Mouse (Mus musculus): ENCODE data around the gene Bloc1s4.

The Bloc1s4 gene

GRCm38 (mm10) chr5:36748536-36749061, at the start of gene Bloc1s4:
TSS of gene Bloc1s4 (minus strand) at chr5:36748650.
- peak; percentile 97 for ATAC-seq (ENCODE audit: low TSS enrichment)

- no peak for ATAC-seq (ENCODE audit: low TSS enrichment)
Observed at GRCm38 (mm10) chr5:36797291-36797690, 48.8 kb upstream of the Bloc1s4 start.

GRCm38 (mm10) chr5:36796296-36797014, 48.0 kb upstream of the Bloc1s4 start, which contains the start of gene Mrfap1:
TSS of gene Mrfap1 (minus strand) at chr5:36796772.
- peak; percentile 76 for ATAC-seq (ENCODE audit: low TSS enrichment)

- ATAC-seq (ENCODE audit: low TSS enrichment) = peak; percentile 56
Observed at GRCm38 (mm10) chr5:36795647-36796295, 47.3 kb upstream of the Bloc1s4 start.

GRCm38 (mm10) chr5:36791861-36792260, 43.4 kb upstream of the Bloc1s4 start:
- no peak for ATAC-seq (ENCODE audit: low TSS enrichment)

- ATAC-seq (ENCODE audit: low TSS enrichment) = no peak
Observed at GRCm38 (mm10) chr5:36786052-36786451, 37.6 kb upstream of the Bloc1s4 start.

GRCm38 (mm10) chr5:36779512-36779911, 31.1 kb upstream of the Bloc1s4 start:
- no peak for ATAC-seq (ENCODE audit: low TSS enrichment)

- no peak for ATAC-seq (ENCODE audit: low TSS enrichment)
Observed at GRCm38 (mm10) chr5:36778901-36779300, 30.5 kb upstream of the Bloc1s4 start.

GRCm38 (mm10) chr5:36777186-36777585, 28.7 kb upstream of the Bloc1s4 start:
- no peak for ATAC-seq (ENCODE audit: low TSS enrichment)

GRCm38 (mm10) chr5:36776021-36776575, 27.6 kb upstream of the Bloc1s4 start:
- no peak for ATAC-seq (ENCODE audit: low TSS enrichment)

- ATAC-seq (ENCODE audit: low TSS enrichment) = no peak
Observed at GRCm38 (mm10) chr5:36775317-36775716, 26.9 kb upstream of the Bloc1s4 start.

- ATAC-seq (ENCODE audit: low TSS enrichment) = no peak
Observed at GRCm38 (mm10) chr5:36772586-36772985, 24.1 kb upstream of the Bloc1s4 start.

- ATAC-seq (ENCODE audit: low TSS enrichment) = no peak
Observed at GRCm38 (mm10) chr5:36769603-36770002, 21.2 kb upstream of the Bloc1s4 start.

- no peak for ATAC-seq (ENCODE audit: low TSS enrichment)
Observed at GRCm38 (mm10) chr5:36766958-36767703, 18.7 kb upstream of the Bloc1s4 start.

GRCm38 (mm10) chr5:36759848-36760247, 11.4 kb upstream of the Bloc1s4 start:
- ATAC-seq (ENCODE audit: low TSS enrichment) = no peak

GRCm38 (mm10) chr5:36757033-36757432, 8.6 kb upstream of the Bloc1s4 start:
- no peak for ATAC-seq (ENCODE audit: low TSS enrichment)

GRCm38 (mm10) chr5:36750119-36751078, 1.9 kb upstream of the Bloc1s4 start:
- ATAC-seq (ENCODE audit: low TSS enrichment) = no peak

GRCm38 (mm10) chr5:36747794-36748535, 485 bp downstream of the Bloc1s4 start:
- ATAC-seq (ENCODE audit: low TSS enrichment) = peak; percentile 35; the same call in 1 of the 2 replicates

- ATAC-seq (ENCODE audit: low TSS enrichment) = no peak
Observed at GRCm38 (mm10) chr5:36747071-36747470, 1.4 kb downstream of the Bloc1s4 start.

Data from frontal cortex, adult (tissue).